Comparison of ENCODE assay signal across 8 mouse cellular contexts in the genomic region with DNA sequence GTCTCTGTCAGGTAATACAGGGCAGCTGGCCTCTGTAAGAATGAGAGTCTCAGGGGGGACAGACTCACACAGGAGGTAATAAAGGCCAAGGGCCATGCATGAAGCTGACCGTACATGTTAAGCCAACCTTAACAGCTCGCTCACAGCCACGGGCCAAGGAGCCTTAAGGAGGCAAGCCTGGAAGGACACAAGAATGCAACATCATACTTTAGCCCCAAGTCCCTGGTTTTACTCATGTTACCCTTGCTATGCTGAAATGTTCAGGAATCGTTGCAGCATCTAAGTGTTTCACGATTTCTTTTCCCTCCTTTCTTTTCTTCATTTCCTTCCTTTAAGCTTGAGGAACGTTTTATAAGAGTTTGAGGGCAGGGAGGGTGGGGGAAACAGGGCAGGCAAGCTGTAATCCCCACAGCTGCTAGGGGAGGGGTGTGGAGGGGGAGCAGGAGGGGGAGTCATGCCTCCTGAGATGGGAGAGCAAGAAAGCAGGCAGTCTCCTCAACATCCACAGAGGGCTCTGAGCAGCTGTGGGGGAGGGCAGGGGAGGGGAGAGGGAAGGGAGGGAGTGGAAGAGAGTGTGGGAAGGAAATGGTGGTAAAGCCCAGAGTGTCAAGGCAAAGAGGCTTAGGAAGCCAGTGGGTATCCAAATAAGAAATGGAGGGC. TPM values are rescaled to one million over a fixed set of nuclear protein-coding genes. Genes with fewer than 3 reads are reported as not detected.
DNase-seq lines count a peak whose midpoint lies in the region; ATAC-seq and TF ChIP-seq lines count a peak whose summit lies in the region.

No protein-coding gene starts in this region.

- WGBS in midbrain, embryonic 12.5 days = 69% methylated on average over 6 of the region's 6 CpGs
- WGBS in midbrain, embryonic 11.5 days = 66% methylated on average over 6 of the region's 6 CpGs
- WGBS in midbrain, embryonic 14.5 days = 55% methylated on average over 6 of the region's 6 CpGs
- WGBS in neural tube, embryonic 15.5 days = 67% methylated on average over 6 of the region's 6 CpGs

- intact Hi-C loops in gastrocnemius, adult 2 months (cut with DNase I) = no loop called here

- H3K9me3 ChIP-seq in midbrain, embryonic 12.5 days = no peaks in the 10 kb centered on the region
- H3K9me3 ChIP-seq in midbrain, embryonic 11.5 days (ENCODE audit: control insufficient read depth, low read length) = no peaks in the 10 kb centered on the region
- H3K9me3 ChIP-seq in midbrain, embryonic 14.5 days (ENCODE audit: control insufficient read depth, low read length) = no peaks in the 10 kb centered on the region
- no peaks in the 10 kb centered on the region for H3K9me3 ChIP-seq in neural tube, embryonic 15.5 days (replicated peaks)

- H3K4me2 ChIP-seq in midbrain, embryonic 12.5 days (replicated peaks) = no peak overlapping the region
- H3K4me2 ChIP-seq in midbrain, embryonic 11.5 days = no peak overlapping the region
- H3K4me2 ChIP-seq in midbrain, embryonic 14.5 days (ENCODE audit: low read length) = no peak overlapping the region
- H3K4me2 ChIP-seq in neural tube, embryonic 15.5 days = no peak overlapping the region

- peak overlapping the region; percentile 78 for H3K27ac ChIP-seq in gastrocnemius, adult 2 months
- 0 out of 2 replicates have a peak overlapping the region, but pooled peaks have one; percentile 20 for H3K27ac ChIP-seq in midbrain, embryonic 12.5 days (replicated peaks)
- H3K27ac ChIP-seq in midbrain, embryonic 11.5 days (ENCODE audit: low read depth, low read length) = no peak overlapping the region
- H3K27ac ChIP-seq in midbrain, embryonic 14.5 days (replicated peaks; ENCODE audit: low read depth, low read length) = 0 out of 2 replicates have a peak overlapping the region, but pooled peaks have one; percentile 13
- no peak overlapping the region for H3K27ac ChIP-seq in neural tube, embryonic 15.5 days (replicated peaks)

- no peaks in the 10 kb centered on the region for H3K36me3 ChIP-seq in midbrain, embryonic 12.5 days
- H3K36me3 ChIP-seq in midbrain, embryonic 11.5 days (ENCODE audit: control insufficient read depth, insufficient read depth, low read length) = no peaks in the 10 kb centered on the region
- no peaks in the 10 kb centered on the region for H3K36me3 ChIP-seq in midbrain, embryonic 14.5 days (ENCODE audit: control insufficient read depth, insufficient read depth, low read length)
- no peaks in the 10 kb centered on the region for H3K36me3 ChIP-seq in neural tube, embryonic 15.5 days

- no peak overlapping the region for H3K9ac ChIP-seq in midbrain, embryonic 12.5 days (replicated peaks)
- H3K9ac ChIP-seq in midbrain, embryonic 11.5 days (ENCODE audit: low read length) = no peak overlapping the region
- H3K9ac ChIP-seq in midbrain, embryonic 14.5 days (replicated peaks; ENCODE audit: low read length) = no peak overlapping the region
- H3K9ac ChIP-seq in neural tube, embryonic 15.5 days (replicated peaks) = no peak overlapping the region

- DNase-seq in gastrocnemius, adult 2 months = no peak
- no peak for DNase-seq in gastrocnemius, postnatal 4 days (ENCODE audit: low spot score in 2 of 2)
- no peak for DNase-seq in midbrain, embryonic 11.5 days (ENCODE audit: low spot score, missing footprints)
- DNase-seq in midbrain, embryonic 14.5 days = peak; percentile 41
- no peak for DNase-seq in adrenal gland, postnatal 25 days
- DNase-seq in frontal cortex, postnatal 25 days (ENCODE audit: low spot score in 2 of 2) = no peak

- H3K4me1 ChIP-seq in midbrain, embryonic 12.5 days = peaks cover 17% of the 10 kb centered on the region; the same call in 1 of the 2 replicates
- H3K4me1 ChIP-seq in midbrain, embryonic 11.5 days (ENCODE audit: control insufficient read depth, insufficient read depth, low read length) = peaks cover 5% of the 10 kb centered on the region; the same call in 1 of the 2 replicates
- H3K4me1 ChIP-seq in midbrain, embryonic 14.5 days (ENCODE audit: control insufficient read depth, insufficient read depth, low read length) = peaks cover 9% of the 10 kb centered on the region
- peaks cover 23% of the 10 kb centered on the region for H3K4me1 ChIP-seq in neural tube, embryonic 15.5 days

- 0 out of 2 replicates have a peak, but pooled peaks have one; percentile 38 for ATAC-seq in midbrain, embryonic 12.5 days (ENCODE audit: low FRiP score, low read depth)
- no peak for ATAC-seq in midbrain, embryonic 11.5 days (ENCODE audit: low FRiP score)
- ATAC-seq in midbrain, embryonic 14.5 days (ENCODE audit: low FRiP score, low TSS enrichment) = no peak
- ATAC-seq in neural tube, embryonic 15.5 days (ENCODE audit: low FRiP score) = no peak

- no peak for TF ChIP-seq CTCF in gastrocnemius, adult 2 months (IDR thresholded peaks at IDR 0.05)

- no peak overlapping the region for H3K4me3 ChIP-seq in gastrocnemius, adult 2 months
- H3K4me3 ChIP-seq in midbrain, embryonic 12.5 days = no peak overlapping the region
- H3K4me3 ChIP-seq in midbrain, embryonic 11.5 days (ENCODE audit: low read depth, low read length) = no peak overlapping the region
- no peak overlapping the region for H3K4me3 ChIP-seq in midbrain, embryonic 14.5 days (replicated peaks; ENCODE audit: low read depth, low read length)
- H3K4me3 ChIP-seq in neural tube, embryonic 15.5 days (replicated peaks) = no peak overlapping the region

- no peaks in the 10 kb centered on the region for H3K27me3 ChIP-seq in midbrain, embryonic 12.5 days
- no peaks in the 10 kb centered on the region for H3K27me3 ChIP-seq in midbrain, embryonic 11.5 days (ENCODE audit: control insufficient read depth, insufficient read depth, low read length)
- H3K27me3 ChIP-seq in midbrain, embryonic 14.5 days (ENCODE audit: control insufficient read depth, insufficient read depth, low read length) = no peaks in the 10 kb centered on the region
- no peaks in the 10 kb centered on the region for H3K27me3 ChIP-seq in neural tube, embryonic 15.5 days (replicated peaks)

RNA-seq across cellular contexts. Expression of a gene that starts 28.4 kb away (rescaled TPM):
- total RNA-seq in gastrocnemius, adult 2 months (2021) = 1 to 10 TPM; 8.3 to 9.7 TPM
- total RNA-seq in gastrocnemius, postnatal 4 days (2021) = 10 to 100 TPM; 21.2 to 21.4 TPM
- 7.8 and 8.4 TPM in 2 replicates for polyA plus RNA-seq in midbrain, embryonic 12.5 days (2016; fragmentation: Nextera tagmentation; extraction: Ambion mirVana)
- polyA plus RNA-seq in midbrain, embryonic 11.5 days (2014; fragmentation: Nextera tagmentation; extraction: Ambion mirVana) = 4.6 and 5.4 TPM in 2 replicates
- 8.9 and 12.1 TPM in 2 replicates for polyA plus RNA-seq in midbrain, embryonic 14.5 days (2014; fragmentation: Nextera tagmentation; extraction: Ambion mirVana)
- total RNA-seq in adrenal gland, postnatal 25 days (2021) = 16.7 and 18.7 TPM in 2 replicates
- polyA plus RNA-seq in neural tube, embryonic 15.5 days (2015; fragmentation: Nextera tagmentation; extraction: Ambion mirVana) = 12.2 and 12.7 TPM in 2 replicates

Comparison
In these comparisons a context has a peak if more than half of its experiments do, and no peak if none do; other contexts are left out.
1. H3K27ac ChIP-seq: peak in gastrocnemius, adult 2 months (single experiment), midbrain, embryonic 12.5 days (single experiment) and midbrain, embryonic 14.5 days (single experiment); none in midbrain, embryonic 11.5 days (single experiment) and neural tube, embryonic 15.5 days (single experiment).